Mouse (Mus musculus): ENCODE measurements around the gene Ppp6r2.

The Ppp6r2 gene

GRCm38 (mm10) chr15:89182328-89182741 lies 29.0 kb upstream of the Ppp6r2 start:
- DNase-seq (ENCODE audit: low read depth, low spot score): peak; percentile 83

GRCm38 (mm10) chr15:89182842-89183241 lies 28.5 kb upstream of the Ppp6r2 start:
- DNase-seq (ENCODE audit: low read depth, low spot score): no peak

GRCm38 (mm10) chr15:89184141-89184936 lies 27.0 kb upstream of the Ppp6r2 start:
- DNase-seq (ENCODE audit: low read depth, low spot score): no peak

- DNase-seq (ENCODE audit: low read depth, low spot score): no peak
Measured at GRCm38 (mm10) chr15:89184937-89185227, 26.5 kb upstream of the Ppp6r2 start.

GRCm38 (mm10) chr15:89195261-89195681 lies 16.1 kb upstream of the Ppp6r2 start:
- no peak for DNase-seq (ENCODE audit: low read depth, low spot score)

GRCm38 (mm10) chr15:89195690-89196312 lies 15.6 kb upstream of the Ppp6r2 start:
- no peak for DNase-seq (ENCODE audit: low read depth, low spot score)

GRCm38 (mm10) chr15:89196313-89196706 lies 15.0 kb upstream of the Ppp6r2 start, which contains the start of gene Dennd6b:
Gene Dennd6b, minus strand, starts transcription at chr15:89196496.
- DNase-seq (ENCODE audit: low read depth, low spot score): peak; percentile 93

GRCm38 (mm10) chr15:89197056-89197455 lies 14.3 kb upstream of the Ppp6r2 start:
- no peak for DNase-seq (ENCODE audit: low read depth, low spot score)

GRCm38 (mm10) chr15:89207457-89207856 lies 3.9 kb upstream of the Ppp6r2 start:
- no peak for DNase-seq (ENCODE audit: low read depth, low spot score)

GRCm38 (mm10) chr15:89209886-89210761 lies 1.2 kb upstream of the Ppp6r2 start:
- peak; percentile 82 for DNase-seq (ENCODE audit: low read depth, low spot score)

- peak; percentile 20 for DNase-seq (ENCODE audit: low read depth, low spot score)
Measured at GRCm38 (mm10) chr15:89211716-89212461, 536 bp downstream of the Ppp6r2 start.

- no peak for DNase-seq (ENCODE audit: low read depth, low spot score)
Measured at GRCm38 (mm10) chr15:89212495-89212894, 1.1 kb downstream of the Ppp6r2 start.

- no peak for DNase-seq (ENCODE audit: low read depth, low spot score)
Measured at GRCm38 (mm10) chr15:89213517-89213916, 2.2 kb downstream of the Ppp6r2 start.

GRCm38 (mm10) chr15:89214953-89215352 lies 3.6 kb downstream of the Ppp6r2 start:
- DNase-seq (ENCODE audit: low read depth, low spot score): no peak

GRCm38 (mm10) chr15:89215611-89216233 lies 4.4 kb downstream of the Ppp6r2 start:
- no peak for DNase-seq (ENCODE audit: low read depth, low spot score)

GRCm38 (mm10) chr15:89233586-89233985 lies 22.2 kb downstream of the Ppp6r2 start:
- DNase-seq (ENCODE audit: low read depth, low spot score): no peak

GRCm38 (mm10) chr15:89234052-89234451 lies 22.7 kb downstream of the Ppp6r2 start:
- no peak for DNase-seq (ENCODE audit: low read depth, low spot score)

- DNase-seq (ENCODE audit: low read depth, low spot score): no peak
Measured at GRCm38 (mm10) chr15:89239751-89240392, 28.5 kb downstream of the Ppp6r2 start.

- DNase-seq (ENCODE audit: low read depth, low spot score): peak; percentile 11
Measured at GRCm38 (mm10) chr15:89241025-89241424, 29.7 kb downstream of the Ppp6r2 start.

- DNase-seq (ENCODE audit: low read depth, low spot score): no peak
Measured at GRCm38 (mm10) chr15:89249063-89249462, 37.7 kb downstream of the Ppp6r2 start.
